Mouse (Mus musculus) lung, postnatal 0 days (tissue): ENCODE data around the gene AC134908.4. TPM values are rescaled to one million over a fixed set of nuclear protein-coding genes. Genes with fewer than 3 reads are reported as not detected.

Source experiments
- ATAC-seq: fragments of 200-750 bp; cut with Nextera tagmentation; 2 replicates; pipeline ENCODE4 v1.8.0; 2017; ENCODE audit warnings: moderate library complexity
- DNase-seq: peaks from one replicate; pipeline ENCODE4 v3.0.0-alpha.2; 2016; ENCODE audit warnings: low spot score
- H3K27ac ChIP-seq: fragments of 300-500 bp; sonication (generic); 2 replicates; pipeline ENCODE4 v1.5.1; 2014; ENCODE audit warnings: antibody characterized with exemption, mild to moderate bottlenecking, low read length, mixed read lengths
- H3K27me3 ChIP-seq: fragments of 300-500 bp; sonication (generic); replicated peaks from 2 replicates; pipeline ENCODE4 v1.6.1; 2014; ENCODE audit warnings: low read length, mixed read lengths; ENCODE audit not compliant: insufficient read depth
- H3K36me3 ChIP-seq: fragments of 300-500 bp; sonication (generic); 2 replicates; pipeline ENCODE4 v1.6.1; 2014; ENCODE audit warnings: low read length, mixed read lengths; ENCODE audit not compliant: insufficient read depth
- H3K4me1 ChIP-seq: fragments of 300-500 bp; sonication (generic); 2 replicates; pipeline ENCODE4 v1.6.1; 2014; ENCODE audit warnings: antibody characterized with exemption, low read depth, low read length, mixed read lengths; ENCODE audit not compliant: insufficient read depth
- H3K4me2 ChIP-seq: fragments of 300-500 bp; sonication (generic); replicated peaks from 2 replicates; pipeline ENCODE4 v1.6.1; 2014; ENCODE audit warnings: low read depth, mild to moderate bottlenecking, low read length, moderate library complexity, mixed read lengths
- H3K4me3 ChIP-seq: fragments of 300-500 bp; sonication (generic); 2 replicates; pipeline ENCODE4 v1.5.1; 2014; ENCODE audit warnings: low read depth, low read length
- H3K9ac ChIP-seq: fragments of 300-500 bp; sonication (generic); replicated peaks from 2 replicates; pipeline ENCODE4 v1.6.1; 2014; ENCODE audit warnings: low read depth, mild to moderate bottlenecking
- H3K9me3 ChIP-seq: fragments of 300-500 bp; sonication (generic); 2 replicates; pipeline ENCODE4 v1.6.1; 2016; ENCODE audit warnings: low read length, mixed read lengths
- CTCF ChIP-seq: IDR thresholded peaks from 2 replicates; pipeline ENCODE4 v1.5.1; 2016; ENCODE audit warnings: antibody characterized with exemption, mild to moderate bottlenecking
- EP300 ChIP-seq: IDR thresholded peaks from 2 replicates; pipeline ENCODE4 v1.6.1; 2016; ENCODE audit warnings: antibody characterized with exemption, mild to moderate bottlenecking, control low read depth
- WGBS: fragments of 180-500 bp; shearing (Covaris S2); extraction: QIAGEN DNeasy Blood & Tissue Kit; methylation state at CpG from one replicate; pipeline ENCODE4 v1.1.7; 2014; 5-methylcytosine and 5-hydroxymethylcytosine counted together
- polyA plus RNA-seq: library from polyadenylated mRNA; unstranded; fragments of >200 nt; fragmentation: Nextera tagmentation; extraction: Ambion mirVana; gene quantifications from 2 replicates; pipeline ENCODE4 v1.2.1, GENCODE M21; 2015

The AC134908.4 gene
- polyA plus RNA-seq, 1 experiment from 2014 or later, result not detected

- DNase-seq, result peak; percentile 87
- H3K9me3 ChIP-seq, result no peaks in the 10 kb centered on the region
- H3K4me3 ChIP-seq, result peak within 1 kb of the TSS; percentile 52
- TF ChIP-seq EP300, result no peak
- peak; percentile 60 for TF ChIP-seq CTCF
- peak within 1 kb of the TSS; percentile 86 for H3K27ac ChIP-seq
- WGBS, result 1% methylated on average over 32 of the region's 32 CpGs
- peak; percentile 13 for ATAC-seq
- peak within 1 kb of the TSS; percentile 50 for H3K9ac ChIP-seq
- H3K4me1 ChIP-seq, result peaks cover 35% of the 10 kb centered on the region
- no peaks in the 10 kb centered on the region for H3K27me3 ChIP-seq
- 0 out of 2 replicates have a peak, but pooled peaks cover 11% of the 10 kb centered on the region for H3K36me3 ChIP-seq
- H3K4me2 ChIP-seq, result peak within 1 kb of the TSS; percentile 85
Measured at GRCm38 (mm10) chr17:25828712-25829557, 33.5 kb upstream of the AC134908.4 start, which contains the start of gene Jmjd8. TSS of gene Jmjd8 (plus strand) at chr17:25828867.

- Histone ChIP-seq H3K9me3 (no peaks in the 10 kb centered on the region), H3K4me3 (peak overlapping the region; percentile 52; the same call in 1 of the 2 replicates), H3K27ac (no peak overlapping the region; the same call in 1 of the 2 replicates), H3K4me1 (peaks cover 35% of the 10 kb centered on the region), H3K36me3 (0 out of 2 replicates have a peak, but pooled peaks cover 11% of the 10 kb centered on the region), H3K9ac (0 out of 2 replicates have a peak overlapping the region, but pooled peaks have one; percentile 8), H3K4me2 (peak overlapping the region; percentile 85), H3K27me3 (no peaks in the 10 kb centered on the region)
- ATAC-seq (no peak), DNase-seq (no peak)
- WGBS, result 72% methylated on average over 8 of the region's 8 CpGs
- TF ChIP-seq EP300 (no peak), CTCF (no peak)
Measured at GRCm38 (mm10) chr17:25828223-25828594, 32.8 kb upstream of the AC134908.4 start.

- Histone ChIP-seq H3K4me1 (peaks cover 35% of the 10 kb centered on the region), H3K4me2 (no peak overlapping the region), H3K27me3 (no peaks in the 10 kb centered on the region), H3K4me3 (no peak overlapping the region), H3K36me3 (0 out of 2 replicates have a peak, but pooled peaks cover 11% of the 10 kb centered on the region), H3K9me3 (no peaks in the 10 kb centered on the region), H3K27ac (no peak overlapping the region; the same call in 1 of the 2 replicates), H3K9ac (no peak overlapping the region)
- TF ChIP-seq EP300 (no peak), CTCF (no peak)
- DNase-seq (no peak), ATAC-seq (no peak)
- WGBS, result 90% methylated on average over 22 of the region's 22 CpGs
Measured at GRCm38 (mm10) chr17:25827546-25828222, 32.2 kb upstream of the AC134908.4 start.

- 0 out of 2 replicates have a peak, but pooled peaks cover 11% of the 10 kb centered on the region for H3K36me3 ChIP-seq
- DNase-seq (no peak), ATAC-seq (no peak)
- no peak overlapping the region for H3K9ac ChIP-seq
- no peak overlapping the region for H3K4me3 ChIP-seq
- TF ChIP-seq CTCF (no peak), EP300 (no peak)
- no peak overlapping the region for H3K4me2 ChIP-seq
- no peaks in the 10 kb centered on the region for H3K27me3 ChIP-seq
- WGBS, result 92% methylated on average over 13 of the region's 13 CpGs
- H3K4me1 ChIP-seq, result peaks cover 32% of the 10 kb centered on the region
- H3K9me3 ChIP-seq, result no peaks in the 10 kb centered on the region
- no peak overlapping the region for H3K27ac ChIP-seq
Measured at GRCm38 (mm10) chr17:25827011-25827410, 31.6 kb upstream of the AC134908.4 start.

- DNase-seq (no peak), ATAC-seq (no peak)
- Histone ChIP-seq H3K36me3 (0 out of 2 replicates have a peak, but pooled peaks cover 11% of the 10 kb centered on the region), H3K9me3 (no peaks in the 10 kb centered on the region), H3K9ac (no peak overlapping the region), H3K27me3 (no peaks in the 10 kb centered on the region), H3K4me2 (no peak overlapping the region), H3K4me1 (peaks cover 22% of the 10 kb centered on the region; the same call in 1 of the 2 replicates), H3K4me3 (no peak overlapping the region), H3K27ac (no peak overlapping the region)
- WGBS, result 95% methylated on average over 26 of the region's 27 CpGs
- TF ChIP-seq CTCF, result no peak
- TF ChIP-seq EP300, result no peak
Measured at GRCm38 (mm10) chr17:25825984-25826570, 30.6 kb upstream of the AC134908.4 start.

- no peak overlapping the region for H3K9ac ChIP-seq
- no peak for DNase-seq
- H3K27ac ChIP-seq, result no peak overlapping the region
- no peak for ATAC-seq
- H3K4me2 ChIP-seq, result no peak overlapping the region
- H3K36me3 ChIP-seq, result 0 out of 2 replicates have a peak, but pooled peaks cover 6% of the 10 kb centered on the region
- no peaks in the 10 kb centered on the region for H3K27me3 ChIP-seq
- H3K4me1 ChIP-seq, result peaks cover 21% of the 10 kb centered on the region; the same call in 1 of the 2 replicates
- H3K9me3 ChIP-seq, result no peaks in the 10 kb centered on the region
- 86% methylated on average over 6 of the region's 6 CpGs for WGBS
- TF ChIP-seq EP300, result no peak
- no peak for TF ChIP-seq CTCF
- H3K4me3 ChIP-seq, result no peak overlapping the region
Measured at GRCm38 (mm10) chr17:25825311-25825710, 29.9 kb upstream of the AC134908.4 start.
